Mouse (Mus musculus): ENCODE data around the gene Blcap. TPM values are rescaled to one million over a fixed set of nuclear protein-coding genes. Genes with fewer than 3 reads are reported as not detected.
"Not testable (repeated sequence)": the region's sequence is repeated elsewhere in the genome, so short reads cannot be mapped to it uniquely, and the experiment has no call there.

Blcap gene
- 165 TPM in 2 replicates for polyA plus RNA-seq (2015; fragmentation: Nextera tagmentation; extraction: Ambion mirVana)

GRCm38 (mm10) chr2:157571224-157571832 is at the start of gene Blcap:
Gene Blcap (minus strand): TSS chr2:157571274.
- no peak for ATAC-seq (ENCODE audit: low read depth)
- no peaks in the 10 kb centered on the region for H3K9me3 ChIP-seq
- no peak within 1 kb of the TSS for H3K4me2 ChIP-seq
- WGBS: 7% methylated on average over 6 of the region's 6 CpGs
- H3K9ac ChIP-seq: no peak within 1 kb of the TSS
- peaks cover 19% of the 10 kb centered on the region for H3K4me1 ChIP-seq (replicated peaks)
- no peaks in the 10 kb centered on the region for H3K36me3 ChIP-seq
- no peak within 1 kb of the TSS for H3K27ac ChIP-seq (replicated peaks)
- no peaks in the 10 kb centered on the region for H3K27me3 ChIP-seq
- no peak within 1 kb of the TSS for H3K4me3 ChIP-seq

- Histone ChIP-seq H3K9me3 (no peaks in the 10 kb centered on the region), H3K4me2 (no peak overlapping the region), H3K4me3 (no peak overlapping the region), H3K27me3 (no peaks in the 10 kb centered on the region), H3K9ac (no peak overlapping the region), H3K36me3 (no peaks in the 10 kb centered on the region), H3K27ac (replicated peaks) (no peak overlapping the region), H3K4me1 (replicated peaks) (peaks cover 13% of the 10 kb centered on the region; the same call in 1 of the 2 replicates)
- no peak for ATAC-seq (ENCODE audit: low read depth)
- WGBS: 89% methylated on average over 4 of the region's 4 CpGs
Measured at GRCm38 (mm10) chr2:157618393-157618792, 47.3 kb upstream of the Blcap start.

GRCm38 (mm10) chr2:157613997-157614396 is 42.9 kb upstream of the Blcap start:
- no peak overlapping the region for H3K27ac ChIP-seq (replicated peaks)
- H3K9me3 ChIP-seq: no peaks in the 10 kb centered on the region
- no peaks in the 10 kb centered on the region for H3K27me3 ChIP-seq
- peak overlapping the region; percentile 9; the same call in 1 of the 2 replicates for H3K9ac ChIP-seq
- peaks cover 13% of the 10 kb centered on the region; the same call in 1 of the 2 replicates for H3K4me1 ChIP-seq (replicated peaks)
- 15% methylated on average over 11 of the region's 11 CpGs for WGBS
- no peak overlapping the region for H3K4me2 ChIP-seq
- no peak for ATAC-seq (ENCODE audit: low read depth)
- H3K36me3 ChIP-seq: no peaks in the 10 kb centered on the region
- no peak overlapping the region for H3K4me3 ChIP-seq

- 76% methylated on average over 3 of the region's 3 CpGs for WGBS
- H3K9ac ChIP-seq: no peak overlapping the region
- H3K4me1 ChIP-seq (replicated peaks): peaks cover 28% of the 10 kb centered on the region
- no peak overlapping the region for H3K27ac ChIP-seq (replicated peaks)
- H3K9me3 ChIP-seq: no peaks in the 10 kb centered on the region
- no peaks in the 10 kb centered on the region for H3K36me3 ChIP-seq
- no peak overlapping the region for H3K4me2 ChIP-seq
- no peak overlapping the region for H3K4me3 ChIP-seq
- ATAC-seq (ENCODE audit: low read depth): no peak
- no peaks in the 10 kb centered on the region for H3K27me3 ChIP-seq
Measured at GRCm38 (mm10) chr2:157611735-157612134, 40.7 kb upstream of the Blcap start.

- Histone ChIP-seq H3K4me3 (no peak overlapping the region), H3K4me1 (replicated peaks) (peaks cover 24% of the 10 kb centered on the region), H3K27me3 (peaks cover 13% of the 10 kb centered on the region; the same call in 1 of the 2 replicates), H3K27ac (replicated peaks) (peak overlapping the region; percentile 57), H3K9me3 (no peaks in the 10 kb centered on the region), H3K36me3 (no peaks in the 10 kb centered on the region), H3K4me2 (no peak overlapping the region), H3K9ac (no peak overlapping the region)
- 25% methylated on average over 9 of the region's 9 CpGs for WGBS
- ATAC-seq (ENCODE audit: low read depth): peak; percentile 62
Measured at GRCm38 (mm10) chr2:157607542-157608236, 36.6 kb upstream of the Blcap start.

GRCm38 (mm10) chr2:157605025-157605675 is 34.1 kb upstream of the Blcap start:
- H3K27me3 ChIP-seq: peaks cover 13% of the 10 kb centered on the region; the same call in 1 of the 2 replicates
- H3K9me3 ChIP-seq: no peaks in the 10 kb centered on the region
- H3K9ac ChIP-seq: no peak overlapping the region; the same call in 1 of the 2 replicates
- WGBS: 4% methylated on average over 18 of the region's 18 CpGs
- no peak overlapping the region for H3K4me2 ChIP-seq
- ATAC-seq (ENCODE audit: low read depth): peak; percentile 44
- peaks cover 24% of the 10 kb centered on the region for H3K4me1 ChIP-seq (replicated peaks)
- no peaks in the 10 kb centered on the region for H3K36me3 ChIP-seq
- H3K4me3 ChIP-seq: no peak overlapping the region
- H3K27ac ChIP-seq (replicated peaks): no peak overlapping the region

GRCm38 (mm10) chr2:157601435-157601839 is 30.4 kb upstream of the Blcap start:
- no peaks in the 10 kb centered on the region for H3K9me3 ChIP-seq
- H3K36me3 ChIP-seq: no peaks in the 10 kb centered on the region
- no peak overlapping the region for H3K9ac ChIP-seq
- no peak overlapping the region for H3K4me2 ChIP-seq
- ATAC-seq (ENCODE audit: low read depth): no peak
- peaks cover 13% of the 10 kb centered on the region; the same call in 1 of the 2 replicates for H3K27me3 ChIP-seq
- H3K27ac ChIP-seq (replicated peaks): no peak overlapping the region
- peaks cover 6% of the 10 kb centered on the region; the same call in 1 of the 2 replicates for H3K4me1 ChIP-seq (replicated peaks)
- H3K4me3 ChIP-seq: no peak overlapping the region
- 79% methylated on average over 6 of the region's 6 CpGs for WGBS

- H3K36me3 ChIP-seq: no peaks in the 10 kb centered on the region
- H3K9me3 ChIP-seq: no peaks in the 10 kb centered on the region
- no peak for ATAC-seq (ENCODE audit: low read depth)
- H3K9ac ChIP-seq: no peak overlapping the region
- no peak overlapping the region for H3K4me2 ChIP-seq
- no peaks in the 10 kb centered on the region for H3K27me3 ChIP-seq
- WGBS: 66% methylated on average over 22 of the region's 22 CpGs
- H3K27ac ChIP-seq (replicated peaks): no peak overlapping the region
- H3K4me1 ChIP-seq (replicated peaks): no peaks in the 10 kb centered on the region
- H3K4me3 ChIP-seq: no peak overlapping the region
Measured at GRCm38 (mm10) chr2:157596876-157597566, 25.9 kb upstream of the Blcap start.

GRCm38 (mm10) chr2:157585351-157585750 is 14.3 kb upstream of the Blcap start:
- not testable (repeated sequence) for ATAC-seq (ENCODE audit: low read depth); H3K9me3 ChIP-seq; H3K9ac ChIP-seq; H3K4me1 ChIP-seq (replicated peaks); H3K27me3 ChIP-seq; H3K36me3 ChIP-seq; H3K4me2 ChIP-seq; H3K4me3 ChIP-seq; H3K27ac ChIP-seq (replicated peaks)
- 17% methylated on average over 7 of the region's 7 CpGs for WGBS

- Histone ChIP-seq H3K9me3 (no peaks in the 10 kb centered on the region), H3K4me1 (replicated peaks) (peaks cover 8% of the 10 kb centered on the region; the same call in 1 of the 2 replicates), H3K36me3 (no peaks in the 10 kb centered on the region), H3K4me3 (no peak overlapping the region), H3K4me2 (no peak overlapping the region), H3K27me3 (no peaks in the 10 kb centered on the region), H3K9ac (no peak overlapping the region), H3K27ac (replicated peaks) (no peak overlapping the region)
- 80% methylated on average over 2 of the region's 2 CpGs for WGBS
- ATAC-seq (ENCODE audit: low read depth): no peak
Measured at GRCm38 (mm10) chr2:157572786-157573185, 1.7 kb upstream of the Blcap start.

GRCm38 (mm10) chr2:157569796-157570485 is 1.1 kb downstream of the Blcap start:
- H3K4me3 ChIP-seq: no peak overlapping the region
- no peak overlapping the region for H3K4me2 ChIP-seq
- H3K9ac ChIP-seq: no peak overlapping the region
- H3K4me1 ChIP-seq (replicated peaks): peaks cover 24% of the 10 kb centered on the region
- no peak for ATAC-seq (ENCODE audit: low read depth)
- no peak overlapping the region for H3K27ac ChIP-seq (replicated peaks)
- no peaks in the 10 kb centered on the region for H3K27me3 ChIP-seq
- 71% methylated on average over 9 of the region's 9 CpGs for WGBS
- no peaks in the 10 kb centered on the region for H3K9me3 ChIP-seq
- H3K36me3 ChIP-seq: no peaks in the 10 kb centered on the region

All from neural tube, embryonic 13.5 days (tissue).